Mouse (Mus musculus) CH12.LX (cell line): ENCODE data around the gene Cd36. TPM values are rescaled to one million over a fixed set of nuclear protein-coding genes. Genes with fewer than 3 reads are reported as not detected.

Source experiments
- DNase-seq: peaks from one replicate; pipeline ENCODE4 v3.0.0-alpha.2; 2013; ENCODE audit errors: extremely low read depth
- H3K27ac ChIP-seq: 2 replicates; pipeline ENCODE4 v1.5.1; 2012; ENCODE audit warnings: low read depth, mild to moderate bottlenecking, control low read depth, moderate library complexity; ENCODE audit not compliant: insufficient read depth
- H3K27me3 ChIP-seq: replicated peaks from 2 replicates; pipeline ENCODE3; 2012; ENCODE audit warnings: inconsistent platforms
- H3K36me3 ChIP-seq, 2 experiments: replicated peaks in 1 of 2; 2 replicates each; pipeline versions ENCODE3 to v1.6.1; 2012; ENCODE audit warnings: inconsistent platforms in 1 of 2, low read length in 1 of 2, mild to moderate bottlenecking in 1 of 2, mixed read lengths in 1 of 2, moderate library complexity in 1 of 2; ENCODE audit not compliant: control insufficient read depth in 1 of 2, insufficient read depth in 1 of 2
- H3K4me1 ChIP-seq, 2 experiments: 2 replicates each; pipeline ENCODE4 v1.6.1; 2012; ENCODE audit warnings: inconsistent platforms in 1 of 2, moderate library complexity in 1 of 2; ENCODE audit not compliant: insufficient read depth in 2 of 2, control insufficient read depth in 1 of 2
- H3K4me2 ChIP-seq: 2 replicates; pipeline ENCODE4 v1.6.1; 2012; ENCODE audit warnings: low read depth, mild to moderate bottlenecking, control low read depth; ENCODE audit not compliant: poor library complexity, insufficient read depth, severe bottlenecking
- H3K4me3 ChIP-seq, 3 experiments: fragments of 150-350 bp in 1 of 3; sonication (generic) in 1 of 3; replicated peaks in 1 of 3; 2 replicates each; pipeline versions ENCODE3 to v1.5.1; 2011 to 2012; ENCODE audit warnings: low read depth in 2 of 3, low read length in 2 of 3, mild to moderate bottlenecking in 2 of 3, moderate library complexity in 2 of 3, control low read depth in 1 of 3, improper control_type of control experiment in 1 of 3, inconsistent platforms in 1 of 3, mixed read lengths in 1 of 3; ENCODE audit not compliant: poor library complexity in 1 of 3
- H3K79me2 ChIP-seq: replicated peaks from 2 replicates; pipeline ENCODE4 v1.6.1; 2012; ENCODE audit warnings: mild to moderate bottlenecking, moderate library complexity; ENCODE audit not compliant: control insufficient read depth, poor library complexity, insufficient read depth, severe bottlenecking; ENCODE audit errors: extremely low read depth
- H3K9ac ChIP-seq: 2 replicates; pipeline ENCODE4 v1.6.1; 2012; ENCODE audit warnings: low read depth, mild to moderate bottlenecking, control low read depth, moderate library complexity; ENCODE audit not compliant: insufficient read depth
- H3K9me3 ChIP-seq: replicated peaks from 2 replicates; pipeline ENCODE3; 2012; ENCODE audit warnings: low read length, inconsistent platforms, mixed read lengths
- CHD1 ChIP-seq: IDR thresholded peaks from 2 replicates; pipeline ENCODE4 v1.6.1; 2012; ENCODE audit warnings: low read depth, low read length, improper control_type of control experiment, inconsistent platforms
- CHD2 ChIP-seq: IDR thresholded peaks from 2 replicates; pipeline ENCODE4 v1.6.1; 2011; ENCODE audit warnings: low read length, improper control_type of control experiment
- CTCF ChIP-seq, 2 experiments: IDR thresholded peaks in 1 of 2; conservative IDR thresholded peaks in 1 of 2; 2 replicates each; pipeline ENCODE4 v1.5.1; 2011 to 2012; ENCODE audit warnings: low read depth in 2 of 2, low read length in 2 of 2, improper control_type of control experiment in 1 of 2, inconsistent platforms in 1 of 2, mild to moderate bottlenecking in 1 of 2, moderate library complexity in 1 of 2
- ELF1 ChIP-seq: IDR thresholded peaks from 2 replicates; pipeline ENCODE4 v1.6.1; 2014; ENCODE audit warnings: low read depth, mild to moderate bottlenecking, inconsistent platforms, low read length, improper control_type of control experiment
- EP300 ChIP-seq: IDR thresholded peaks from 2 replicates; pipeline ENCODE4 v1.6.1; 2011; ENCODE audit warnings: low read length, improper control_type of control experiment
- KAT2A ChIP-seq: IDR thresholded peaks from 2 replicates; pipeline ENCODE4 v1.6.1; 2012; ENCODE audit warnings: low read length, improper control_type of control experiment, inconsistent platforms; ENCODE audit not compliant: insufficient replicate concordance
- MAFK ChIP-seq: IDR thresholded peaks from 2 replicates; pipeline ENCODE4 v1.6.1; 2011; ENCODE audit warnings: low read length, improper control_type of control experiment; ENCODE audit not compliant: insufficient replicate concordance
- MAX ChIP-seq: IDR thresholded peaks from 2 replicates; pipeline ENCODE4 v1.6.1; 2011; ENCODE audit warnings: low read length, improper control_type of control experiment
- MEF2A ChIP-seq: IDR thresholded peaks from 2 replicates; pipeline ENCODE4 v1.6.1; 2014; ENCODE audit warnings: low read depth, mild to moderate bottlenecking, inconsistent platforms, low read length, improper control_type of control experiment, borderline replicate concordance
- MYC ChIP-seq: IDR thresholded peaks from 2 replicates; pipeline ENCODE4 v1.6.1; 2011; ENCODE audit warnings: low read depth, mild to moderate bottlenecking, improper control_type of control experiment, low read length
- NRF1 ChIP-seq: IDR thresholded peaks from 2 replicates; pipeline ENCODE4 v1.6.1; 2014; ENCODE audit warnings: low read depth, mild to moderate bottlenecking, inconsistent platforms, low read length, improper control_type of control experiment, moderate library complexity
- PAX5 ChIP-seq: IDR thresholded peaks from 2 replicates; pipeline ENCODE4 v1.6.1; 2012; ENCODE audit warnings: low read length, inconsistent platforms, mixed read lengths
- POLR2A ChIP-seq: IDR thresholded peaks from 2 replicates; pipeline ENCODE4 v1.6.1; 2011; ENCODE audit warnings: low read depth, mild to moderate bottlenecking, improper control_type of control experiment, low read length
- RAD21 ChIP-seq: IDR thresholded peaks from 2 replicates; pipeline ENCODE4 v1.6.1; 2011; ENCODE audit warnings: low read depth, mild to moderate bottlenecking, low read length, improper control_type of control experiment, moderate library complexity
- SIN3A ChIP-seq: IDR thresholded peaks from 2 replicates; pipeline ENCODE4 v1.6.1; 2012; ENCODE audit warnings: low read length, improper control_type of control experiment, inconsistent platforms
- TBP ChIP-seq: conservative IDR thresholded peaks from 2 replicates; pipeline ENCODE4 v1.6.1; 2011; ENCODE audit warnings: low read depth, low read length, improper control_type of control experiment
- TCF12 ChIP-seq: IDR thresholded peaks from 2 replicates; pipeline ENCODE4 v1.6.1; 2014; ENCODE audit warnings: low read depth, mild to moderate bottlenecking, inconsistent platforms, low read length, improper control_type of control experiment
- UBTF ChIP-seq: IDR thresholded peaks from 2 replicates; pipeline ENCODE4 v1.6.1; 2012; ENCODE audit warnings: low read depth, mild to moderate bottlenecking, inconsistent platforms, low read length, improper control_type of control experiment, moderate library complexity
- USF1 ChIP-seq: IDR thresholded peaks from 2 replicates; pipeline ENCODE4 v1.6.1; 2014; ENCODE audit warnings: low read depth, mild to moderate bottlenecking, inconsistent platforms, low read length, improper control_type of control experiment
- ZC3H11A ChIP-seq: IDR thresholded peaks from 2 replicates; pipeline ENCODE4 v1.6.1; 2012; ENCODE audit warnings: low read depth, mild to moderate bottlenecking, inconsistent platforms, low read length, improper control_type of control experiment
- ZKSCAN1 ChIP-seq: IDR thresholded peaks from 2 replicates; pipeline ENCODE4 v1.6.1; 2012; ENCODE audit warnings: low read depth, inconsistent platforms, low read length, improper control_type of control experiment, borderline replicate concordance
- ZMIZ1 ChIP-seq: IDR thresholded peaks from 2 replicates; pipeline ENCODE4 v1.6.1; 2012; ENCODE audit warnings: low read depth, mild to moderate bottlenecking, inconsistent platforms, low read length, improper control_type of control experiment
- ZNF384 ChIP-seq: IDR thresholded peaks from 2 replicates; pipeline ENCODE4 v1.6.1; 2012; ENCODE audit warnings: low read depth, low read length, improper control_type of control experiment, inconsistent platforms
- dilution Hi-C: fragments of 300-500 bp; cut with MboI; formaldehyde crosslinking; loops from 2 replicates; pipeline ENCODE4 v1.14.3; 2020; ENCODE audit warnings: low sequenced_read_pairs; ENCODE audit not compliant: extremely low pct_unique_long_range_greater_than_20kb, extremely low pct_ligation_motif_present
- in situ Hi-C: fragments of 300-500 bp; cut with MboI; formaldehyde crosslinking; loops from 3 replicates; pipeline ENCODE4 v1.14.3; 2019; ENCODE audit warnings: low sequenced_read_pairs, low pct_ligation_motif_present, low pct_unique_long_range_greater_than_20kb, mixed read lengths
- polyA plus RNA-seq: library from polyadenylated mRNA; unstranded; fragments of >175 nt; gene quantifications from 2 replicates; pipeline ENCODE4 v1.2.1, GENCODE M21; 2012; ENCODE audit warnings: low read depth; ENCODE audit not compliant: insufficient read length
- total RNA-seq, 2 experiments: library from RNA; depleted of rRNA; stranded (reverse); fragments of 300-350 nt in 1 of 2; fragments of >200 nt in 1 of 2; gene quantifications; 2 replicates each; pipeline ENCODE4 v1.2.3; 2012 to 2014

The Cd36 gene
- total and polyA plus RNA-seq, 3 experiments, result 145 to 690 (median 608) TPM

DNA sequence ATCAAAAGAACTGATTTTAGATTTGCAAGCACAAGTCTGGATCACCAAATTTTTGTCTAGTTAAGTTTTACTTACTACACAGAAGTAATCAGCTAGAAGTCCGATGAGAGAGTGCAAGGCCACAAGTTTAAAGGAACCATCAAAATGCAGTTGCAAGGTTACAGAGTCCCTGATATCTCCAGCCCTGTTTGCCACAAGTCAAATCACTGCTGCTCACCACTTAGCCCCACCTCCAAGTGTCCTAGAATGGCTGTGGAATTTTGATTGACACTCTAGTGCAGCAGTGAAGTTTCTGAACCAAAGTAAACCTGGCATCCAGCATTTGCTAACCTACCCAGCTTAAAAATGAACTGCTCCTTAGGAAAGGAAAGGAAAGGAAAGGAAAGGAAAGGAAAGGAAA lies 39.0 kb downstream of the Cd36 start:
- TF ChIP-seq MEF2A (no peak), MAFK (no peak), TCF12 (0 out of 2 replicates have a peak, but pooled peaks have one; percentile 23), CHD2 (no peak), ZKSCAN1 (no peak), TBP (peak; percentile 77), NRF1 (no peak), UBTF (no peak), EP300 (no peak), MAX (no peak), ZC3H11A (no peak), POLR2A (peak; percentile 52; the same call in 1 of the 2 replicates), USF1 (no peak), MYC (no peak), KAT2A (no peak), RAD21 (no peak)
- dilution Hi-C loops, result no loop called here
- Histone ChIP-seq H3K79me2 (peaks cover 20% of the 10 kb centered on the region), H3K4me3 (peak overlapping the region in 2 of 3 experiments; percentile 46 to 58), H3K4me1 (peaks cover 10 to 16% of the 10 kb centered on the region in 2 experiments; a peak in 3 of 4 replicates), H3K27me3 (no peaks in the 10 kb centered on the region), H3K9me3 (no peaks in the 10 kb centered on the region), H3K9ac (peak overlapping the region; percentile 66; the same call in 1 of the 2 replicates), H3K27ac (peak overlapping the region; percentile 15; the same call in 1 of the 2 replicates), H3K36me3 (peaks cover 0 to under 1% of the 10 kb centered on the region in 2 experiments), H3K4me2 (no peak overlapping the region)
- in situ Hi-C loops, result loop anchor here (10.0 kb wide), 1 partner anchor 165 kb away; no protein-coding TSS in a partner anchor
- peak; percentile 88 for DNase-seq

DNA sequence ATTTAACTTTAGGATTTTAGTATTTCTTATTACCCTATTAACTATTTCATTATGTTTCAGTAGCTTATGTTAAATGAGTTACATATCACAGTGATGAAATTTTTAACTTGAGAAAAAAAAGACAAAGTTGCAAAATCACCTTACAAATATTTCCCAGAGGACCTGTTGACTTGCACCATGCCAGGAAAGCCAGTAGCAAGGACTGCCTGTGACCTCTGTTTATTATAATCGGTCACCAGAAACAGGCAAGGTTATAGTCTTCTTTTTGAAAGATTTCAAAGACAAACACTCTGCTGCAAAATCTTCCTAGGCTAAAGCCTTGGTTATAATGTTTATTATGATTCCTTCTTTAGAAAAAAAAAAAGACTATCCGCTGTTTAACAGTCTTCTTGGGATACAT lies 39.9 kb downstream of the Cd36 start:
- H3K4me1 ChIP-seq, result peaks cover 4 to 18% of the 10 kb centered on the region in 2 experiments; a peak in 3 of 4 replicates
- TF ChIP-seq ZMIZ1 (no peak), MEF2A (no peak), ELF1 (no peak), PAX5 (no peak), KAT2A (no peak), CHD1 (0 out of 2 replicates have a peak, but pooled peaks have one; percentile 58), CTCF (conservative IDR thresholded peaks at IDR 0.05 in 1 of 2, IDR thresholded peaks at IDR 0.05 in 1 of 2; ENCODE audit: low read depth in 2 of 2, low read length in 2 of 2) (no peak), ZNF384 (no peak), SIN3A (0 out of 2 replicates have a peak, but pooled peaks have one; percentile 30)
- TF ChIP-seq, all 38 proteins: peak for 2
- Histone ChIP-seq H3K9ac (peak overlapping the region; percentile 56), H3K27me3 (no peaks in the 10 kb centered on the region), H3K79me2 (peaks cover 23% of the 10 kb centered on the region), H3K27ac (no peak overlapping the region), H3K4me3 (peak overlapping the region; percentile 43 to 58 (median 46)), H3K4me2 (no peak overlapping the region), H3K9me3 (no peaks in the 10 kb centered on the region), H3K36me3 (peaks cover 2% of the 10 kb centered on the region in 2 experiments)
- dilution Hi-C loops (no loop called here), in situ Hi-C loops (loop anchor here (10.0 kb wide), 1 partner anchor 166 kb away; no protein-coding TSS in a partner anchor)
- no peak for DNase-seq
